Mouse (Mus musculus) cortical plate, adult 2 months (tissue): ENCODE results near the gene Raf1. TPM values are rescaled to one million over a fixed set of nuclear protein-coding genes. Genes with fewer than 3 reads are reported as not detected.

Experiments used
- H3K27ac ChIP-seq: fragments of 200-500 bp; 2 replicates; pipeline ENCODE4 v1.5.1; 2012; ENCODE audit warnings: low read length, control low read depth, inconsistent platforms; ENCODE audit not compliant: insufficient read depth
- H3K4me1 ChIP-seq: fragments of 200-500 bp; 2 replicates; pipeline ENCODE4 v1.6.1; 2011; ENCODE audit warnings: low read length; ENCODE audit not compliant: control insufficient read depth, insufficient read depth
- H3K4me3 ChIP-seq: fragments of 200-500 bp; 2 replicates; pipeline ENCODE4 v1.5.1; 2011; ENCODE audit warnings: mild to moderate bottlenecking, low read length, control low read depth; ENCODE audit not compliant: insufficient read depth
- CTCF ChIP-seq: fragments of 200-500 bp; IDR thresholded peaks from 2 replicates; pipeline ENCODE4 v1.5.1; 2011; ENCODE audit warnings: mild to moderate bottlenecking, control low read depth, low read length; ENCODE audit not compliant: insufficient read depth; ENCODE audit errors: extremely low read depth
- POLR2A ChIP-seq: fragments of 200-500 bp; IDR thresholded peaks from 2 replicates; pipeline ENCODE4 v1.6.1; 2011; ENCODE audit warnings: mild to moderate bottlenecking, low read length, control low read depth; ENCODE audit not compliant: insufficient read depth; ENCODE audit errors: extremely low read depth
- polyA plus RNA-seq: library from polyadenylated mRNA; depleted of rRNA; stranded (reverse); fragments of >200 nt; gene quantifications from 2 replicates; pipeline ENCODE4 v1.2.3, GENCODE M21; 2012

The Raf1 gene
- polyA plus RNA-seq, 1 experiment, result 111 TPM

- H3K4me1 ChIP-seq, result peaks cover 7% of the 10 kb centered on the region; the same call in 1 of the 2 replicates
- TF ChIP-seq POLR2A, result no peak
- no peak for TF ChIP-seq CTCF
- H3K4me3 ChIP-seq, result no peak overlapping the region
- H3K27ac ChIP-seq, result no peak overlapping the region
Measured at GRCm38 (mm10) chr6:115697739-115698558, 21.5 kb upstream of the Raf1 start.

GRCm38 (mm10) chr6:115696707-115697215 is 20.3 kb upstream of the Raf1 start:
- Histone ChIP-seq H3K27ac (no peak overlapping the region), H3K4me1 (peaks cover 7% of the 10 kb centered on the region; the same call in 1 of the 2 replicates), H3K4me3 (no peak overlapping the region)
- TF ChIP-seq POLR2A (no peak), CTCF (no peak)

- Histone ChIP-seq H3K4me1 (peaks cover 7% of the 10 kb centered on the region; the same call in 1 of the 2 replicates), H3K4me3 (no peak overlapping the region), H3K27ac (0 out of 2 replicates have a peak overlapping the region, but pooled peaks have one; percentile 18)
- TF ChIP-seq CTCF, result no peak
- TF ChIP-seq POLR2A, result no peak
Measured at GRCm38 (mm10) chr6:115695124-115695523, 18.7 kb upstream of the Raf1 start.

- Histone ChIP-seq H3K27ac (no peak overlapping the region), H3K4me3 (no peak overlapping the region), H3K4me1 (peaks cover 7% of the 10 kb centered on the region; the same call in 1 of the 2 replicates)
- TF ChIP-seq CTCF (no peak), POLR2A (no peak)
Measured at GRCm38 (mm10) chr6:115694441-115694842, 18.0 kb upstream of the Raf1 start.

GRCm38 (mm10) chr6:115692963-115693730 is 16.7 kb upstream of the Raf1 start:
- TF ChIP-seq CTCF (peak; percentile 12; the same call in 1 of the 2 replicates), POLR2A (no peak)
- Histone ChIP-seq H3K27ac (no peak overlapping the region), H3K4me3 (no peak overlapping the region), H3K4me1 (peaks cover 6% of the 10 kb centered on the region; the same call in 1 of the 2 replicates)

- Histone ChIP-seq H3K4me3 (no peak overlapping the region), H3K27ac (no peak overlapping the region), H3K4me1 (peaks cover 5% of the 10 kb centered on the region; the same call in 1 of the 2 replicates)
- no peak for TF ChIP-seq CTCF
- TF ChIP-seq POLR2A, result no peak
Measured at GRCm38 (mm10) chr6:115692163-115692950, 15.9 kb upstream of the Raf1 start.

GRCm38 (mm10) chr6:115690105-115690504 is 13.7 kb upstream of the Raf1 start:
- H3K4me3 ChIP-seq, result no peak overlapping the region
- TF ChIP-seq CTCF (no peak), POLR2A (no peak)
- peaks cover 3% of the 10 kb centered on the region; the same call in 1 of the 2 replicates for H3K4me1 ChIP-seq
- H3K27ac ChIP-seq, result no peak overlapping the region

GRCm38 (mm10) chr6:115688589-115688988 is 12.2 kb upstream of the Raf1 start:
- H3K27ac ChIP-seq, result no peak overlapping the region
- TF ChIP-seq CTCF (no peak), POLR2A (no peak)
- H3K4me1 ChIP-seq, result no peaks in the 10 kb centered on the region
- no peak overlapping the region for H3K4me3 ChIP-seq

GRCm38 (mm10) chr6:115687753-115688152 is 11.3 kb upstream of the Raf1 start:
- TF ChIP-seq CTCF, result no peak
- no peak for TF ChIP-seq POLR2A

More at GRCm38 (mm10) chr6:115687753-115688152, 11.3 kb upstream of the Raf1 start:
- H3K4me3 ChIP-seq, result no peak overlapping the region
- no peaks in the 10 kb centered on the region for H3K4me1 ChIP-seq
- H3K27ac ChIP-seq, result no peak overlapping the region
